Comparison of ENCODE assay signal across 21 mouse cellular contexts in the genomic region with DNA sequence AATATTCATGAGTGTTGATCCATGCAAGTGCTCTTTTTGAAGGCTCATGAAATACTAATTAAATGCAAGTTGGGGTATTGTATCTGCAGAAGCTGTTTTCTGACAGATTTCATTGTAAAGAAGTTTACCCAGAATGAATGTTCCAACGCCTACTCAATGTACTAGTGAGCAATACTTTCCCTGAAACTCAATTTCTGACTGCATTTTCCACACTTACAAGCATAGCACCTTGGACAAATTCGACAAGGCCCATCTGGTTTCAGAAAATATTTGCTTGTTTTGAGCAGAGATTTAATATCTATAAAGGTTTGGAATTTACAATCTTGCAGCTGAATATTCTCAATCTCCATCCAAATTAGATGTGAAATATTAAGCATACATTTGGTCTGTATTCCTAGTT.
A peak's percentile ranks its signal among the peaks of the same experiment; 100 is the strongest.
DNase-seq lines count a peak whose midpoint lies in the region; ATAC-seq and TF ChIP-seq lines count a peak whose summit lies in the region.
"Had no signal": no experiment of that assay in that cellular context is flagged by ENCODE, and none has a peak within 500 bp of the region (broad histone marks: within the 10 kb centered on the region; RNA-seq: fewer than 3 reads in every experiment).

No protein-coding gene starts in this region.

- WGBS in forebrain, embryonic 16.5 days: 28% methylated on average over 2 of the region's 2 CpGs
- WGBS in forebrain, postnatal 0 days: 27% methylated on average over 2 of the region's 2 CpGs

- no peak overlapping the region for H3K27ac ChIP-seq in forebrain, embryonic 16.5 days (ENCODE audit: low read length)
- no peak overlapping the region for H3K27ac ChIP-seq in forebrain, postnatal 0 days (ENCODE audit: low read depth, low read length)
- H3K27ac ChIP-seq: embryonic facial prominence, embryonic 15.5 days; forebrain, embryonic 12.5 days; gastrocnemius, adult 2 months; hindbrain, embryonic 10.5 days; hindbrain, embryonic 14.5 days had no signal

- TF ChIP-seq CTCF in forebrain, postnatal 0 days (IDR thresholded peaks at IDR 0.05; ENCODE audit: low read depth): no peak

- ATAC-seq in forebrain, embryonic 16.5 days: peak; percentile 40; the same call in 1 of the 2 replicates
- ATAC-seq in forebrain, postnatal 0 days: no peak

- DNase-seq in forebrain, postnatal 0 days: no peak
- peak; percentile 43 for DNase-seq in layer of hippocampus, adult 9-10 months (ENCODE audit: low spot score)
- DNase-seq in layer of hippocampus, postnatal 36 days: no peak
- peak; percentile 10 for DNase-seq in right cerebral cortex, adult 18-20 months
- no peak for DNase-seq in right cerebral cortex, postnatal 4 days
- no peak for DNase-seq in thymus, postnatal 10 days (ENCODE audit: low spot score in 2 of 2)
- DNase-seq: adrenal gland, adult 8-10 months; adrenal gland, postnatal 36 days; cerebellum, adult 11 months; cerebellum, adult 8-10 months; cerebellum, postnatal 14 days; embryo, embryonic 11 days; gastrocnemius, adult 2 months; gastrocnemius, postnatal 25 days had no signal

- no peaks in the 10 kb centered on the region for H3K4me1 ChIP-seq in forebrain, embryonic 16.5 days (replicated peaks; ENCODE audit: control insufficient read depth, insufficient read depth, low read length)
- no peaks in the 10 kb centered on the region for H3K4me1 ChIP-seq in forebrain, postnatal 0 days (ENCODE audit: insufficient read depth)
- H3K4me1 ChIP-seq: embryonic facial prominence, embryonic 15.5 days; forebrain, embryonic 12.5 days; heart, embryonic 12.5 days; hindbrain, embryonic 10.5 days had no signal

- no peak overlapping the region for H3K9ac ChIP-seq in forebrain, embryonic 16.5 days (replicated peaks; ENCODE audit: low read depth, low read length)
- H3K9ac ChIP-seq in forebrain, postnatal 0 days: no peak overlapping the region
- H3K9ac ChIP-seq: embryonic facial prominence, embryonic 15.5 days; forebrain, embryonic 12.5 days; heart, embryonic 12.5 days; hindbrain, embryonic 14.5 days had no signal

- no peak overlapping the region for H3K4me3 ChIP-seq in forebrain, embryonic 16.5 days (replicated peaks; ENCODE audit: low read length)
- H3K4me3 ChIP-seq in forebrain, postnatal 0 days (ENCODE audit: low read depth, low read length): no peak overlapping the region
- H3K4me3 ChIP-seq: embryonic facial prominence, embryonic 15.5 days; erythroblast, embryonic 14.5 days; forebrain, embryonic 12.5 days; gastrocnemius, adult 2 months; heart, embryonic 12.5 days; hindbrain, embryonic 10.5 days had no signal

- H3K9me3 ChIP-seq in forebrain, embryonic 16.5 days (ENCODE audit: control insufficient read depth, low read length): no peaks in the 10 kb centered on the region
- H3K9me3 ChIP-seq in forebrain, postnatal 0 days (ENCODE audit: low read length): no peaks in the 10 kb centered on the region
- H3K9me3 ChIP-seq: embryonic facial prominence, embryonic 15.5 days; forebrain, embryonic 12.5 days had no signal

- H3K36me3 ChIP-seq in forebrain, embryonic 16.5 days (ENCODE audit: control insufficient read depth, insufficient read depth): no peaks in the 10 kb centered on the region
- no peaks in the 10 kb centered on the region for H3K36me3 ChIP-seq in forebrain, postnatal 0 days (ENCODE audit: insufficient read depth)
- H3K36me3 ChIP-seq: embryonic facial prominence, embryonic 15.5 days; forebrain, embryonic 12.5 days; heart, embryonic 12.5 days; hindbrain, embryonic 10.5 days had no signal

- no peaks in the 10 kb centered on the region for H3K27me3 ChIP-seq in forebrain, embryonic 16.5 days (replicated peaks; ENCODE audit: control insufficient read depth, insufficient read depth, low read length)
- no peaks in the 10 kb centered on the region for H3K27me3 ChIP-seq in forebrain, postnatal 0 days (ENCODE audit: insufficient read depth, low read length)
- H3K27me3 ChIP-seq: embryonic facial prominence, embryonic 15.5 days; forebrain, embryonic 12.5 days; heart, embryonic 12.5 days had no signal

- H3K4me2 ChIP-seq in forebrain, embryonic 16.5 days (ENCODE audit: low read length): no peak overlapping the region
- H3K4me2 ChIP-seq in forebrain, postnatal 0 days (ENCODE audit: low read depth): no peak overlapping the region
- H3K4me2 ChIP-seq: embryonic facial prominence, embryonic 15.5 days; forebrain, embryonic 12.5 days; heart, embryonic 12.5 days; hindbrain, embryonic 14.5 days had no signal

Comparison
In these comparisons a context has a peak if more than half of its experiments do, and no peak if none do; other contexts are left out.
1. DNase-seq: peak in layer of hippocampus, adult 9-10 months (single experiment) and right cerebral cortex, adult 18-20 months (single experiment); none in forebrain, postnatal 0 days (single experiment), layer of hippocampus, postnatal 36 days (0 of 2), right cerebral cortex, postnatal 4 days (single experiment) and thymus, postnatal 10 days (0 of 2).